Mouse (Mus musculus): ENCODE data around the gene Btbd18. TPM values are rescaled to one million over a fixed set of nuclear protein-coding genes. Genes with fewer than 3 reads are reported as not detected.
A peak's percentile ranks its signal among the peaks of the same experiment; 100 is the strongest.

The Btbd18 gene
- polyA plus RNA-seq, 1 experiment from 2014 or later: 0.10 TPM

GRCm38 (mm10) chr2:84647051-84647568, 11.8 kb upstream of the Btbd18 start:
- Histone ChIP-seq H3K9me3 (replicated peaks) (no peaks in the 10 kb centered on the region), H3K4me2 (peak overlapping the region; percentile 42), H3K4me3 (peak overlapping the region; percentile 5; the same call in 1 of the 2 replicates), H3K9ac (no peak overlapping the region), H3K27me3 (replicated peaks) (no peaks in the 10 kb centered on the region), H3K27ac (ENCODE audit: poor library complexity, severe bottlenecking) (no peak overlapping the region), H3K36me3 (peaks cover 4% of the 10 kb centered on the region; the same call in 1 of the 2 replicates), H3K4me1 (replicated peaks) (peaks cover 36% of the 10 kb centered on the region)
- WGBS: 81% methylated on average over 6 of the region's 6 CpGs
- no peak for ATAC-seq (ENCODE audit: insufficient number of reproducible peaks, low FRiP score)

GRCm38 (mm10) chr2:84648369-84648768, 10.5 kb upstream of the Btbd18 start:
- Histone ChIP-seq H3K9ac (peak overlapping the region; percentile 77), H3K4me1 (replicated peaks) (peaks cover 28% of the 10 kb centered on the region), H3K27ac (ENCODE audit: poor library complexity, severe bottlenecking) (peak overlapping the region; percentile 68; the same call in 1 of the 2 replicates), H3K4me2 (peak overlapping the region; percentile 74), H3K4me3 (peak overlapping the region; percentile 60), H3K36me3 (0 out of 2 replicates have a peak, but pooled peaks cover 3% of the 10 kb centered on the region), H3K27me3 (replicated peaks) (no peaks in the 10 kb centered on the region), H3K9me3 (replicated peaks) (no peaks in the 10 kb centered on the region)
- ATAC-seq (ENCODE audit: insufficient number of reproducible peaks, low FRiP score): no peak
- 27% methylated on average over 6 of the region's 6 CpGs for WGBS

- Histone ChIP-seq H3K9me3 (replicated peaks) (no peaks in the 10 kb centered on the region), H3K4me2 (peak overlapping the region; percentile 65), H3K4me3 (peak overlapping the region; percentile 67), H3K9ac (peak overlapping the region; percentile 89), H3K27me3 (replicated peaks) (no peaks in the 10 kb centered on the region), H3K27ac (ENCODE audit: poor library complexity, severe bottlenecking) (peak overlapping the region; percentile 97), H3K36me3 (0 out of 2 replicates have a peak, but pooled peaks cover 3% of the 10 kb centered on the region), H3K4me1 (replicated peaks) (peaks cover 21% of the 10 kb centered on the region)
- WGBS: 0% methylated on average over 10 of the region's 10 CpGs
- no peak for ATAC-seq (ENCODE audit: insufficient number of reproducible peaks, low FRiP score)
These were observed 9.2 kb upstream of the Btbd18 start for GRCm38 (mm10) chr2:84649674-84650073.

GRCm38 (mm10) chr2:84650464-84651195, 8.2 kb upstream of the Btbd18 start, which contains the start of gene Ctnnd1:
Gene Ctnnd1 (minus strand): TSS chr2:84650765.
- H3K4me3 ChIP-seq: peak within 1 kb of the TSS; percentile 67
- 0 out of 2 replicates have a peak, but pooled peaks cover 3% of the 10 kb centered on the region for H3K36me3 ChIP-seq
- 0% methylated on average over 15 of the region's 15 CpGs for WGBS
- H3K27me3 ChIP-seq (replicated peaks): no peaks in the 10 kb centered on the region
- H3K27ac ChIP-seq (ENCODE audit: poor library complexity, severe bottlenecking): peak within 1 kb of the TSS; percentile 97
- peak within 1 kb of the TSS; percentile 89 for H3K9ac ChIP-seq
- H3K4me2 ChIP-seq: peak within 1 kb of the TSS; percentile 65
- peak; percentile 94 for ATAC-seq (ENCODE audit: insufficient number of reproducible peaks, low FRiP score)
- H3K4me1 ChIP-seq (replicated peaks): peaks cover 21% of the 10 kb centered on the region
- no peaks in the 10 kb centered on the region for H3K9me3 ChIP-seq (replicated peaks)

- no peaks in the 10 kb centered on the region for H3K27me3 ChIP-seq (replicated peaks)
- no peaks in the 10 kb centered on the region for H3K4me1 ChIP-seq (replicated peaks)
- H3K9me3 ChIP-seq (replicated peaks): no peaks in the 10 kb centered on the region
- no peak overlapping the region for H3K4me3 ChIP-seq
- H3K4me2 ChIP-seq: no peak overlapping the region
- ATAC-seq (ENCODE audit: insufficient number of reproducible peaks, low FRiP score): no peak
- no peaks in the 10 kb centered on the region for H3K36me3 ChIP-seq
- H3K27ac ChIP-seq (ENCODE audit: poor library complexity, severe bottlenecking): no peak overlapping the region
- H3K9ac ChIP-seq: no peak overlapping the region
These were observed 5.5 kb upstream of the Btbd18 start for GRCm38 (mm10) chr2:84653354-84653753.

- H3K36me3 ChIP-seq: no peaks in the 10 kb centered on the region
- H3K27ac ChIP-seq (ENCODE audit: poor library complexity, severe bottlenecking): no peak overlapping the region
- no peak overlapping the region for H3K4me2 ChIP-seq
- no peaks in the 10 kb centered on the region for H3K4me1 ChIP-seq (replicated peaks)
- no peaks in the 10 kb centered on the region for H3K27me3 ChIP-seq (replicated peaks)
- WGBS: 56% methylated on average over 1 of the region's 1 CpGs
- no peaks in the 10 kb centered on the region for H3K9me3 ChIP-seq (replicated peaks)
- H3K9ac ChIP-seq: no peak overlapping the region
- no peak overlapping the region for H3K4me3 ChIP-seq
- no peak for ATAC-seq (ENCODE audit: insufficient number of reproducible peaks, low FRiP score)
These were observed 3.0 kb upstream of the Btbd18 start for GRCm38 (mm10) chr2:84655864-84656263.

- 59% methylated on average over 3 of the region's 3 CpGs for WGBS
- Histone ChIP-seq H3K9me3 (replicated peaks) (peaks cover 3% of the 10 kb centered on the region; the same call in 1 of the 2 replicates), H3K4me2 (no peak overlapping the region), H3K9ac (no peak overlapping the region), H3K4me1 (replicated peaks) (no peaks in the 10 kb centered on the region), H3K27me3 (replicated peaks) (no peaks in the 10 kb centered on the region), H3K36me3 (no peaks in the 10 kb centered on the region), H3K4me3 (no peak overlapping the region), H3K27ac (ENCODE audit: poor library complexity, severe bottlenecking) (no peak overlapping the region)
- no peak for ATAC-seq (ENCODE audit: insufficient number of reproducible peaks, low FRiP score)
These were observed 1.4 kb downstream of the Btbd18 start for GRCm38 (mm10) chr2:84660253-84660652.

- H3K4me3 ChIP-seq: no peak overlapping the region
- H3K4me2 ChIP-seq: no peak overlapping the region
- H3K9ac ChIP-seq: no peak overlapping the region
- 33% methylated on average over 2 of the region's 2 CpGs for WGBS
- no peak for ATAC-seq (ENCODE audit: insufficient number of reproducible peaks, low FRiP score)
- H3K9me3 ChIP-seq (replicated peaks): peaks cover 3% of the 10 kb centered on the region; the same call in 1 of the 2 replicates
- H3K4me1 ChIP-seq (replicated peaks): 0 out of 2 replicates have a peak, but pooled peaks cover 4% of the 10 kb centered on the region
- no peak overlapping the region for H3K27ac ChIP-seq (ENCODE audit: poor library complexity, severe bottlenecking)
- H3K27me3 ChIP-seq (replicated peaks): no peaks in the 10 kb centered on the region
- H3K36me3 ChIP-seq: 0 out of 2 replicates have a peak, but pooled peaks cover 6% of the 10 kb centered on the region
These were observed 4.0 kb downstream of the Btbd18 start for GRCm38 (mm10) chr2:84662866-84663265.

GRCm38 (mm10) chr2:84666081-84666480, 7.2 kb downstream of the Btbd18 start:
- Histone ChIP-seq H3K9ac (no peak overlapping the region), H3K36me3 (peaks cover 20% of the 10 kb centered on the region), H3K4me3 (no peak overlapping the region), H3K4me1 (replicated peaks) (peaks cover 12% of the 10 kb centered on the region), H3K9me3 (replicated peaks) (peaks cover 3% of the 10 kb centered on the region; the same call in 1 of the 2 replicates), H3K27me3 (replicated peaks) (no peaks in the 10 kb centered on the region), H3K4me2 (peak overlapping the region; percentile 25; the same call in 1 of the 2 replicates), H3K27ac (ENCODE audit: poor library complexity, severe bottlenecking) (peak overlapping the region; percentile 45)
- WGBS: 48% methylated on average over 12 of the region's 12 CpGs
- ATAC-seq (ENCODE audit: insufficient number of reproducible peaks, low FRiP score): no peak

- Histone ChIP-seq H3K27me3 (replicated peaks) (no peaks in the 10 kb centered on the region), H3K4me3 (peak overlapping the region; percentile 80), H3K4me2 (peak overlapping the region; percentile 84), H3K9ac (peak overlapping the region; percentile 83), H3K27ac (ENCODE audit: poor library complexity, severe bottlenecking) (peak overlapping the region; percentile 92), H3K36me3 (peaks cover 46% of the 10 kb centered on the region), H3K4me1 (replicated peaks) (peaks cover 14% of the 10 kb centered on the region), H3K9me3 (replicated peaks) (no peaks in the 10 kb centered on the region)
- peak; percentile 62 for ATAC-seq (ENCODE audit: insufficient number of reproducible peaks, low FRiP score)
- WGBS: 3% methylated on average over 39 of the region's 39 CpGs
These were observed 11.1 kb downstream of the Btbd18 start for GRCm38 (mm10) chr2:84669828-84670568.

GRCm38 (mm10) chr2:84670569-84670933, 11.7 kb downstream of the Btbd18 start, which contains the start of gene Selenoh:
Gene Selenoh (minus strand): TSS chr2:84670770.
- H3K9me3 ChIP-seq (replicated peaks): no peaks in the 10 kb centered on the region
- peak; percentile 91 for ATAC-seq (ENCODE audit: insufficient number of reproducible peaks, low FRiP score)
- H3K4me2 ChIP-seq: peak within 1 kb of the TSS; percentile 84
- peak within 1 kb of the TSS; percentile 80 for H3K4me3 ChIP-seq
- peaks cover 51% of the 10 kb centered on the region for H3K36me3 ChIP-seq
- peak within 1 kb of the TSS; percentile 83 for H3K9ac ChIP-seq
- peaks cover 14% of the 10 kb centered on the region for H3K4me1 ChIP-seq (replicated peaks)
- peak within 1 kb of the TSS; percentile 92 for H3K27ac ChIP-seq (ENCODE audit: poor library complexity, severe bottlenecking)
- WGBS: 0% methylated on average over 20 of the region's 20 CpGs
- H3K27me3 ChIP-seq (replicated peaks): no peaks in the 10 kb centered on the region
